Mouse (Mus musculus): ENCODE measurements at regions not wholly inside any gene's neighbourhood (a gene's known extent, or its start where the extent isn't known, plus 50 kb on each side); places are given as distances from the start of the nearest gene placed in this dataset.

DNA sequence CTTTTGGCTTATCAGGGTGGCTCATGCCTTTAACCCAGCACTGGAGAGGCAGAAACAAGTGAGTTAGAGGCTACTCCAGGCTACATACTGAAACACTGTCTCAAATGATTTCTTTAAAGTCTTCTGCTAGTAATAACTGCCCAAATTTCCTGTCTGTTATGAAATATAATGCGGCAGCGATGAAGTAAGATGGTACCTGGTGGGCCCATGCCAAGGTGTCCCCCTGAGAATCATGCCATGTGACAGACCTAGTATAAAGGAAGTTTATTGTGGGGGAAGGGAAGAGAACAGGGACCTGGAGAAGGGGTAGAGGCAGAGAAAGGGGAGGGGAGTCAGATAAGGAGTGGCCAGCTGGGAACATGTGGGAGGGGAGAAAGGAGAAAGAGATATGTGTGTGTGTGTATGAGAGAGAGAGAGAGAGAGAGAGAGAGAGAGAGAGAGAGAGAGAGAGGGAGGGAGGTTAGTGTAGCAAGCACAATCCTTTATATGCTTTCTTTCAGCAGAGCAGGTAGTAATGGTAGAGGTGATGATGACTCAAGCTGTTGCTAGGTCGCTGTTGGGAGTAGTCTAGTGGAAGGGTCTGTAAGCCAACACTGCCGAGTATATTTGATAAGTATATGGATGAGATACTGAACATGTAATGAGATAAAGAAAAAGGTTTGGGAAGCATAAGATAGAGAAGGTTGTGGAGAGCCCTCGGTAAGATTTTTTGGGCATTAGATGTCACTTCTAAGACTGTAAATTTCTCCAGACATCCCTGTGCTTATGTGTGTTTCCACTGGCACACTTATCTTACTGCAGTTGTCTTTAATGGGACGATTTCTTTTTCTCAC is 71.1 kb upstream of the Dph5 start:
- TF ChIP-seq POLR2A (IDR thresholded peaks at IDR 0.05; ENCODE audit: borderline replicate concordance, extremely low read depth, low read depth, low read length) (no peak), CTCF (IDR thresholded peaks at IDR 0.05; ENCODE audit: insufficient read depth, low read length) (no peak)
